Mouse (Mus musculus): ENCODE results near the gene Gm3415. TPM values are rescaled to one million over a fixed set of nuclear protein-coding genes. Genes with fewer than 3 reads are reported as not detected.

The Gm3415 gene
- polyA plus RNA-seq, 1 experiment = not detected

GRCm38 (mm10) chr5:146598215-146599119 lies 42.5 kb downstream of the Gm3415 start:
- no peak for TF ChIP-seq GATA1 (IDR thresholded peaks at IDR 0.05; ENCODE audit: low read length)

DNA sequence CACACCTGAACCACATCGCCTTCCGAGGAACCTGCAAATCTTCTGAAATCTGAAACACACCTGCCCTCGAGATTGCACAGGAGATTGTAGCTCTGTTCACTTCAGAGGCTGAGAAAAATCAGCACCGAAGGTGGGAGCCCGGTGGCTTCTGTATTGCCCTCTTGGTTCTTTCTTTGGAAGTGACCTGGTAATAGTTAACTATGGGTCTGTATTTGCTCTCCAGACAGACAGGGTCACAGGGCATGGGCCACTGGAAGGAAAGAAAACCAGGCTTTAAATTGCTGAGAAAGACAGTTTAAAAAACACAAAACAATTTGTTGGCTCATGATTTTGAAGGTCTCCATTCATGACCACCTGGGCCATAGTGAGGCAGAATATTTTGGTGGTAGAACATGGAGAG lies 44.0 kb downstream of the Gm3415 start:
- TF ChIP-seq GATA1 (IDR thresholded peaks at IDR 0.05; ENCODE audit: low read length) = no peak

DNA sequence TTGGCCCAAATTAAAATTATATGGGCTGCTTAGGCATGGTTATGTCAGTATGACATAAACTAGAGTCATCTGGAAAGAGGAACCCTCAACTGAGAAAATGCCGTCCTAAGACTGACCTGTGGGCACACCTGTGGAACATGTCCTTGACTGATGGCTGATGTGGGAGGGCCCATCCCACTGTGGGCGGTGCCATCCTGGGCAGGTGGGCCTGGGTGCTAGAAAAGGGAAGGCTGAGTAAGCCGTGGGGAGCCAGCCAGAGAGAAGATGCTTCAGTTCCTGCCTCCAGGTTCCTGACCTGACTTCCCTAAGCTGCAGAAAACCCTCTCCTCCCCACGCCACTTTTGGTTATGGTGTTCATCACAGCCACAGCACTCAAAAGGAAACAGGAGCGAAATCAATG lies 50.3 kb downstream of the Gm3415 start:
- TF ChIP-seq GATA1 (IDR thresholded peaks at IDR 0.05; ENCODE audit: low read length) = no peak

- no peak for TF ChIP-seq GATA1 (IDR thresholded peaks at IDR 0.05; ENCODE audit: low read length)
Measured at GRCm38 (mm10) chr5:146606895-146607294, 51.0 kb downstream of the Gm3415 start.

DNA sequence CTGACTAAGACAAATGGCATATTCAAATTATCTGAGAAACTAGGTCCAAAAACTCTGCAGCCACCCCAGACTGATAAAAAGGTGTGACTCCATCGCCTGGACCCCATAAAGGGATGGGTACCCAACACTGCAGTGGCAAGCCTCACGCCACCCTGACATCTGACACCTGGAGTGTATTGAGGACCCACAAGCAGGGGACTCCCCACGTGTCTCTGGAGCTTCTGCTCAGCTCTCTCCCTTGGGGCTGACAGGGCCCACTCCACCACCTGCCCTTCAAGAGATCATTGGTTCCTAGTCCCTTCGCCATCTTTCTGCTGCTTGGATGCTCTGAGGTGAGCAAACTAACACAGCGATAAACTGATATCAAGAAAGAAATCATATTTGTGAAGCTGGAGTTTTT lies 51.9 kb downstream of the Gm3415 start:
- TF ChIP-seq GATA1 (IDR thresholded peaks at IDR 0.05; ENCODE audit: low read length) = no peak

Other genes starting within 250 kb of the Gm3415 start
- gene Wasf3, start 171.2 kb upstream of the Gm3415 start, polyA plus RNA-seq (2012) = not detected in 2 replicates
- not detected in 2 replicates for gene Gm6408, start 74.2 kb upstream of the Gm3415 start, polyA plus RNA-seq (2012)
- gene Gm6370, start 64.8 kb upstream of the Gm3415 start, polyA plus RNA-seq (2012) = not detected in 2 replicates
- not detected in 2 replicates for gene 4930449I24Rik, start 53.7 kb upstream of the Gm3415 start, polyA plus RNA-seq (2012)
- not detected in 2 replicates for gene Gm3402, start 42.0 kb upstream of the Gm3415 start, polyA plus RNA-seq (2012)
- not detected in 2 replicates for gene Gm3404, start 30.3 kb upstream of the Gm3415 start, polyA plus RNA-seq (2012)
- not detected in 2 replicates for gene Gm3409, start 18.5 kb upstream of the Gm3415 start, polyA plus RNA-seq (2012)
- not detected in 2 replicates for gene Gpr12, start 29.1 kb downstream of the Gm3415 start, polyA plus RNA-seq (2012)
- gene Usp12, start 238.9 kb downstream of the Gm3415 start, polyA plus RNA-seq (2012) = 7.7 and 7.9 TPM in 2 replicates